ENCODE assay signal across 27 mouse cellular contexts in the genomic region with DNA sequence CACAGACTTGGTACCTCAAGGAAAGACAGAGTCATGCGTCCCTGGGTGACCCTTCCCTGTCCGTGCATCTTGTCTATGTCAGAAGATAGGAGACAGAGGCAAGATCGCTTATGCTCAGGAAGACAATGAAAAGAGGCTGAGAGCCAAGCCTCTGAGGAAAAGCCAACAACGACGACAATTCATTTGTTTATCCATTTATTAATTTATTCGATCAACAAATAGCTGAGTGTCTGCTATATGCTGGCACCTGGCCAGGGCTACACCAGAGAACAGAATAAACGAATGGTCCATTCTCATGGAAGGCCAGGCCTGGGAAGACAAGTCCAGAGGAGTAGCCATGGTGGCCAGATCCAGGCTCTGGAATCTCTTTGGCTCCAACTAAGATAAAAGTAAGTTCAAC. TPM values are rescaled to one million over a fixed set of nuclear protein-coding genes. Genes with fewer than 3 reads are reported as not detected.
DNase-seq lines count a peak whose midpoint lies in the region; ATAC-seq and TF ChIP-seq lines count a peak whose summit lies in the region.
"Had no signal": no experiment of that assay in that cellular context is flagged by ENCODE, and none has a peak within 500 bp of the region (broad histone marks: within the 10 kb centered on the region; RNA-seq: fewer than 3 reads in every experiment).

No protein-coding gene starts in this region.

- peak; percentile 4 to 29 for DNase-seq in lung, adult 18-20 months
- DNase-seq in lung, postnatal 0 days (ENCODE audit: low spot score) = no peak
- DNase-seq in lung, postnatal 14 days = peak; percentile 44
- DNase-seq in lung, postnatal 4 days = peak; percentile 31 to 49
- DNase-seq in ovary, postnatal 36 days (ENCODE audit: low spot score) = no peak
- no peak for DNase-seq in kidney, adult 2 months
- DNase-seq: adrenal gland, adult 8-10 months; adrenal gland, postnatal 25 days; cerebellum, adult 11-12 months; cerebellum, adult 8-10 months; cerebellum, postnatal 14 days; gastrocnemius, postnatal 10 days; gastrocnemius, postnatal 36 days; heart, adult 2 months; heart, postnatal 14 days; heart, postnatal 4 days had no signal

- H3K27ac ChIP-seq in lung, postnatal 0 days (ENCODE audit: low read length) = no peak overlapping the region
- no peak overlapping the region for H3K27ac ChIP-seq in lung, embryonic 15.5 days
- no peak overlapping the region for H3K27ac ChIP-seq in kidney, adult 2 months (ENCODE audit: insufficient read depth, low read depth, low read length)
- H3K27ac ChIP-seq: embryonic facial prominence, embryonic 12.5 days; embryonic facial prominence, embryonic 15.5 days; heart, adult 2 months; heart, embryonic 10.5 days; heart, embryonic 13.5 days; hindbrain, embryonic 14.5 days; hindbrain, postnatal 0 days had no signal

- H3K4me1 ChIP-seq in lung, postnatal 0 days (ENCODE audit: insufficient read depth, low read depth, low read length) = no peaks in the 10 kb centered on the region
- no peaks in the 10 kb centered on the region for H3K4me1 ChIP-seq in lung, embryonic 15.5 days
- H3K4me1 ChIP-seq in kidney, adult 2 months (ENCODE audit: control insufficient read depth, insufficient read depth, low read length) = no peaks in the 10 kb centered on the region
- H3K4me1 ChIP-seq: embryonic facial prominence, embryonic 15.5 days; heart, embryonic 10.5 days; heart, embryonic 13.5 days had no signal

- H3K9me3 ChIP-seq in lung, postnatal 0 days (ENCODE audit: low read length) = no peaks in the 10 kb centered on the region
- H3K9me3 ChIP-seq in lung, embryonic 15.5 days = no peaks in the 10 kb centered on the region
- H3K9me3 ChIP-seq: embryonic facial prominence, embryonic 15.5 days; heart, embryonic 10.5 days had no signal

- no peaks in the 10 kb centered on the region for H3K36me3 ChIP-seq in lung, postnatal 0 days (ENCODE audit: insufficient read depth, low read length)
- no peaks in the 10 kb centered on the region for H3K36me3 ChIP-seq in lung, embryonic 15.5 days
- no peaks in the 10 kb centered on the region for H3K36me3 ChIP-seq in kidney, adult 2 months (ENCODE audit: control insufficient read depth, insufficient read depth, low read length)
- H3K36me3 ChIP-seq: embryonic facial prominence, embryonic 12.5 days; embryonic facial prominence, embryonic 15.5 days; heart, embryonic 10.5 days; heart, embryonic 13.5 days had no signal

- no peak for ATAC-seq in lung, postnatal 0 days
- 0 out of 2 replicates have a peak, but pooled peaks have one; percentile 62 for ATAC-seq in lung, embryonic 15.5 days (ENCODE audit: borderline replicate concordance, extremely low read depth, low FRiP score, low TSS enrichment)
- ATAC-seq: activated CD4-positive, CD25-positive, alpha-beta regulatory T cell, adult 4 months; CD4-positive, CD25-positive, alpha-beta regulatory T cell, adult 4 months; forebrain, embryonic 14.5 days; hindbrain, postnatal 0 days had no signal

- H3K4me2 ChIP-seq in lung, postnatal 0 days (replicated peaks; ENCODE audit: low read depth, low read length) = no peak overlapping the region
- H3K4me2 ChIP-seq in lung, embryonic 15.5 days = no peak overlapping the region
- H3K4me2 ChIP-seq: embryonic facial prominence, embryonic 12.5 days; embryonic facial prominence, embryonic 15.5 days; heart, embryonic 13.5 days; hindbrain, embryonic 14.5 days had no signal

- no peak for TF ChIP-seq POLR2A in kidney, adult 2 months (IDR thresholded peaks at IDR 0.05; ENCODE audit: low read depth, low read length)

- no peak for TF ChIP-seq EP300 in lung, postnatal 0 days (IDR thresholded peaks at IDR 0.05)

- WGBS in lung, postnatal 0 days = 53% methylated on average over 7 of the region's 7 CpGs
- 53% methylated on average over 7 of the region's 7 CpGs for WGBS in lung, embryonic 15.5 days
- 86% methylated on average over 7 of the region's 7 CpGs for WGBS in kidney, adult 2 months

- H3K27me3 ChIP-seq in lung, postnatal 0 days (replicated peaks; ENCODE audit: insufficient read depth, low read length) = no peaks in the 10 kb centered on the region
- H3K27me3 ChIP-seq in lung, embryonic 15.5 days = no peaks in the 10 kb centered on the region
- H3K27me3 ChIP-seq in kidney, adult 2 months (replicated peaks; ENCODE audit: control insufficient read depth, insufficient read depth, low read length) = no peaks in the 10 kb centered on the region
- H3K27me3 ChIP-seq: embryonic facial prominence, embryonic 15.5 days had no signal

- H3K4me3 ChIP-seq in lung, postnatal 0 days (ENCODE audit: low read depth, low read length) = no peak overlapping the region
- no peak overlapping the region for H3K4me3 ChIP-seq in lung, embryonic 15.5 days
- no peak overlapping the region for H3K4me3 ChIP-seq in kidney, adult 2 months (ENCODE audit: insufficient read depth, low read depth, low read length)
- H3K4me3 ChIP-seq: embryonic facial prominence, embryonic 12.5 days; embryonic facial prominence, embryonic 15.5 days; heart, adult 2 months; heart, embryonic 10.5 days; heart, embryonic 13.5 days had no signal

- H3K9ac ChIP-seq in lung, postnatal 0 days (replicated peaks; ENCODE audit: low read depth) = no peak overlapping the region
- H3K9ac ChIP-seq in lung, embryonic 15.5 days = no peak overlapping the region
- H3K9ac ChIP-seq: embryonic facial prominence, embryonic 12.5 days; embryonic facial prominence, embryonic 15.5 days; heart, embryonic 13.5 days; hindbrain, embryonic 14.5 days had no signal

- TF ChIP-seq CTCF in lung, postnatal 0 days (IDR thresholded peaks at IDR 0.05) = no peak
- TF ChIP-seq CTCF in kidney, adult 2 months (conservative IDR thresholded peaks at IDR 0.05; ENCODE audit: insufficient read depth, insufficient read length, low read depth, low read length) = no peak

RNA-seq across cellular contexts. Expression of a gene that starts 59.0 kb away (rescaled TPM):
- polyA plus RNA-seq in lung, postnatal 0 days (2015; fragmentation: Nextera tagmentation; extraction: Ambion mirVana) = 0.54 and 0.67 TPM in 2 replicates
- polyA plus RNA-seq in lung, embryonic 15.5 days (2015; fragmentation: Nextera tagmentation; extraction: Ambion mirVana) = 1.1 and 1.3 TPM in 2 replicates
- 3.5 and 3.7 TPM in 2 replicates for polyA plus RNA-seq in kidney, adult 2 months (2012; rRNA removed)
- polyA plus RNA-seq: C2C12 had no signal

Comparison
In these comparisons a context has a peak if more than half of its experiments do, and no peak if none do; other contexts are left out.
1. DNase-seq: peak in lung, adult 18-20 months (2 of 2), lung, postnatal 14 days (single experiment) and lung, postnatal 4 days (2 of 2); none in lung, postnatal 0 days (single experiment), ovary, postnatal 36 days (single experiment) and kidney, adult 2 months (single experiment).